Mouse (Mus musculus) midbrain, embryonic 16.5 days (tissue): ENCODE data around the gene Zfp433. TPM values are rescaled to one million over a fixed set of nuclear protein-coding genes. Genes with fewer than 3 reads are reported as not detected.
A peak's percentile ranks its signal among the peaks of the same experiment; 100 is the strongest.
"Not testable (repeated sequence)": the region's sequence is repeated elsewhere in the genome, so short reads cannot be mapped to it uniquely, and the experiment has no call there.

ENCODE experiments used
- ATAC-seq: fragments of 200-750 bp; cut with Nextera tagmentation; 2 replicates; pipeline ENCODE4 v1.8.0; 2017; ENCODE audit warnings: moderate TSS enrichment
- H3K27ac ChIP-seq: fragments of 300-500 bp; sonication (generic); 2 replicates; pipeline ENCODE4 v1.5.1; 2014; ENCODE audit warnings: mild to moderate bottlenecking, low read length, mixed read lengths
- H3K27me3 ChIP-seq: fragments of 300-500 bp; sonication (generic); 2 replicates; pipeline ENCODE4 v1.6.1; 2014; ENCODE audit warnings: low read depth, low read length, mixed read lengths; ENCODE audit not compliant: control insufficient read depth, insufficient read depth
- H3K36me3 ChIP-seq: fragments of 300-500 bp; sonication (generic); 2 replicates; pipeline ENCODE4 v1.6.1; 2014; ENCODE audit warnings: mild to moderate bottlenecking, low read length, moderate library complexity, mixed read lengths; ENCODE audit not compliant: control insufficient read depth, insufficient read depth
- H3K4me1 ChIP-seq: fragments of 300-500 bp; sonication (generic); 2 replicates; pipeline ENCODE4 v1.6.1; 2014; ENCODE audit warnings: mild to moderate bottlenecking, low read length, mixed read lengths; ENCODE audit not compliant: control insufficient read depth, insufficient read depth
- H3K4me2 ChIP-seq: fragments of 300-500 bp; sonication (generic); 2 replicates; pipeline ENCODE4 v1.6.1; 2014; ENCODE audit warnings: mild to moderate bottlenecking, low read length, mixed read lengths
- H3K4me3 ChIP-seq: fragments of 300-500 bp; sonication (generic); 2 replicates; pipeline ENCODE4 v1.5.1; 2014; ENCODE audit warnings: low read depth, mild to moderate bottlenecking, low read length, moderate library complexity, mixed read lengths
- H3K9ac ChIP-seq: fragments of 300-500 bp; sonication (generic); 2 replicates; pipeline ENCODE4 v1.6.1; 2014; ENCODE audit warnings: low read depth, low read length, mixed read lengths
- H3K9me3 ChIP-seq: fragments of 300-500 bp; sonication (generic); replicated peaks from 2 replicates; pipeline ENCODE4 v1.6.1; 2014; ENCODE audit warnings: mild to moderate bottlenecking, low read length, mixed read lengths; ENCODE audit not compliant: control insufficient read depth, poor library complexity, severe bottlenecking
- WGBS: fragments of 180-500 bp; shearing (Covaris S2); extraction: QIAGEN DNeasy Blood & Tissue Kit; methylation state at CpG from one replicate; pipeline ENCODE4 v1.1.7; 2014; 5-methylcytosine and 5-hydroxymethylcytosine counted together
- polyA plus RNA-seq: library from polyadenylated mRNA; unstranded; fragments of >200 nt; fragmentation: Nextera tagmentation; extraction: Ambion mirVana; gene quantifications from 2 replicates; pipeline ENCODE4 v1.2.1, GENCODE M21; 2015

The Zfp433 gene
- polyA plus RNA-seq: 16.0 and 19.6 TPM in 2 replicates

- ATAC-seq: peak; percentile 100
- H3K9me3 ChIP-seq, H3K36me3 ChIP-seq, H3K4me2 ChIP-seq, H3K4me3 ChIP-seq, H3K9ac ChIP-seq, H3K27me3 ChIP-seq, H3K27ac ChIP-seq, H3K4me1 ChIP-seq: not testable (repeated sequence)
- no CpG with 5 or more reads among the region's 46 CpGs for WGBS
These were observed at the start of gene Zfp433 for GRCm38 (mm10) chr10:81704531-81705301. Gene Zfp433, plus strand, starts transcription at chr10:81704825.

DNA sequence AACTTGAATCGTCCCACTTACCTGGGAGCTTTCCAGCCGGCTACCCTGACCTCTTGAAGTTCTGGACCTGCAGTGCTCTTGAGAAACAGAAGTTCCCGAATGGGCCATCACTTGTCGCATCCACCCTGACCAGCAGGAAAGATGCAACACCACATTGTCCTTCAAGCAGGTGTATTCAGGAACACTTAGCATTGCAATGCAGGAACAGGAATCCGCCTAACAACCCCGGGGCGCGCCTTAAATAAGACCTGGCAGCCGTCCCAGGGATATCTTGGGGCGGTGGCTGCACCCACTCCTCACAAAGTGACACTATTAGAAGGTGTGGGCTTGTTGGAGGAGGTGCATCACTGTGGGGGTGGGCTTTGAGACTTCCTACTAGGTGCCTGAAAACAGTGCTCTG lies 49.4 kb upstream of the Zfp433 start:
- Histone ChIP-seq H3K9me3 (peaks cover 38% of the 10 kb centered on the region), H3K27ac (no peak overlapping the region), H3K4me2 (no peak overlapping the region), H3K9ac (no peak overlapping the region), H3K27me3 (no peaks in the 10 kb centered on the region), H3K4me3 (no peak overlapping the region), H3K36me3 (peaks cover 22% of the 10 kb centered on the region), H3K4me1 (peaks cover 1% of the 10 kb centered on the region; the same call in 1 of the 2 replicates)
- no peak for ATAC-seq
- 94% methylated on average over 10 of the region's 10 CpGs for WGBS

- Histone ChIP-seq H3K36me3 (peaks cover 22% of the 10 kb centered on the region), H3K27me3 (no peaks in the 10 kb centered on the region), H3K9me3 (peaks cover 41% of the 10 kb centered on the region), H3K4me2 (no peak overlapping the region), H3K4me3 (no peak overlapping the region), H3K27ac (no peak overlapping the region), H3K9ac (no peak overlapping the region), H3K4me1 (no peaks in the 10 kb centered on the region)
- no peak for ATAC-seq
- WGBS: 96% methylated on average over 2 of the region's 2 CpGs
These were observed 48.5 kb upstream of the Zfp433 start for GRCm38 (mm10) chr10:81656174-81656573.

GRCm38 (mm10) chr10:81687114-81687513 lies 17.5 kb upstream of the Zfp433 start:
- H3K4me1 ChIP-seq, H3K36me3 ChIP-seq, H3K4me2 ChIP-seq, H3K27me3 ChIP-seq, H3K27ac ChIP-seq, H3K9ac ChIP-seq, ATAC-seq, H3K9me3 ChIP-seq, H3K4me3 ChIP-seq: not testable (repeated sequence)
- WGBS: no CpG with 5 or more reads among the region's 18 CpGs

GRCm38 (mm10) chr10:81770506-81771403 lies 66.1 kb downstream of the Zfp433 start, which contains the start of gene Gm3055:
Gene Gm3055, minus strand, starts transcription at chr10:81771161.
- not testable (repeated sequence) for H3K27me3 ChIP-seq, H3K4me2 ChIP-seq, H3K36me3 ChIP-seq, H3K9me3 ChIP-seq, H3K4me3 ChIP-seq, H3K4me1 ChIP-seq, H3K27ac ChIP-seq, H3K9ac ChIP-seq
- peak; percentile 98 for ATAC-seq
- WGBS: no CpG with 5 or more reads among the region's 43 CpGs

- not testable (repeated sequence) for H3K9me3 ChIP-seq, H3K27me3 ChIP-seq, H3K27ac ChIP-seq, H3K4me3 ChIP-seq, H3K9ac ChIP-seq, H3K4me2 ChIP-seq, H3K36me3 ChIP-seq, H3K4me1 ChIP-seq
- WGBS: no CpG with 5 or more reads among the region's 3 CpGs
- ATAC-seq: peak; percentile 49; the same call in 1 of the 2 replicates
These were observed 66.8 kb downstream of the Zfp433 start for GRCm38 (mm10) chr10:81771404-81771777.

Other genes starting within 250 kb of the Zfp433 start
- 15.4 and 17.2 TPM in 2 replicates for gene Nfic, start 249.2 kb upstream of the Zfp433 start, polyA plus RNA-seq
- gene Celf5, start 222.1 kb upstream of the Zfp433 start, polyA plus RNA-seq: 88.3 and 103 TPM in 2 replicates
- 61.1 and 61.3 TPM in 2 replicates for gene Ncln, start 208.4 kb upstream of the Zfp433 start, polyA plus RNA-seq
- gene S1pr4, start 204.7 kb upstream of the Zfp433 start, polyA plus RNA-seq: 0.44 and 0.58 TPM in 2 replicates
- 0.80 and 0.87 TPM in 2 replicates for gene Gna15, start 180.6 kb upstream of the Zfp433 start, polyA plus RNA-seq
- 89.7 and 90.2 TPM in 2 replicates for gene Gna11, start 159.6 kb upstream of the Zfp433 start, polyA plus RNA-seq
- gene Aes, start 145.3 kb upstream of the Zfp433 start, polyA plus RNA-seq: 700 and 706 TPM in 2 replicates
- gene Tle2, start 130.3 kb upstream of the Zfp433 start, polyA plus RNA-seq: 39.0 and 54.8 TPM in 2 replicates
- gene Tle6, start 103.8 kb upstream of the Zfp433 start, polyA plus RNA-seq: 4.3 and 5.2 TPM in 2 replicates
- 1.9 and 2.0 TPM in 2 replicates for gene BC025920, start 98.6 kb upstream of the Zfp433 start, polyA plus RNA-seq
- gene Sirt6, start 77.0 kb upstream of the Zfp433 start, polyA plus RNA-seq: 51.3 and 52.3 TPM in 2 replicates
- 18.4 and 18.6 TPM in 2 replicates for gene Ankrd24, start 76.3 kb upstream of the Zfp433 start, polyA plus RNA-seq
- gene Gm10778, start 55.8 kb upstream of the Zfp433 start, polyA plus RNA-seq: 6.8 and 7.0 TPM in 2 replicates
- gene Gm3055, start 66.3 kb downstream of the Zfp433 start, polyA plus RNA-seq: 18.0 and 20.3 TPM in 2 replicates
- 3.7 and 3.8 TPM in 2 replicates for gene Gm4767, start 107.4 kb downstream of the Zfp433 start, polyA plus RNA-seq
- 9.1 and 10.8 TPM in 2 replicates for gene Gm32687, start 159.1 kb downstream of the Zfp433 start, polyA plus RNA-seq
- gene Zfp781, start 225.7 kb downstream of the Zfp433 start, polyA plus RNA-seq: 7.4 and 8.2 TPM in 2 replicates